Mouse (Mus musculus): ENCODE measurements at regions not wholly inside any gene's neighbourhood (a gene's known extent, or its start where the extent isn't known, plus 50 kb on each side); places are given as distances from the start of the nearest gene placed in this dataset.

DNA sequence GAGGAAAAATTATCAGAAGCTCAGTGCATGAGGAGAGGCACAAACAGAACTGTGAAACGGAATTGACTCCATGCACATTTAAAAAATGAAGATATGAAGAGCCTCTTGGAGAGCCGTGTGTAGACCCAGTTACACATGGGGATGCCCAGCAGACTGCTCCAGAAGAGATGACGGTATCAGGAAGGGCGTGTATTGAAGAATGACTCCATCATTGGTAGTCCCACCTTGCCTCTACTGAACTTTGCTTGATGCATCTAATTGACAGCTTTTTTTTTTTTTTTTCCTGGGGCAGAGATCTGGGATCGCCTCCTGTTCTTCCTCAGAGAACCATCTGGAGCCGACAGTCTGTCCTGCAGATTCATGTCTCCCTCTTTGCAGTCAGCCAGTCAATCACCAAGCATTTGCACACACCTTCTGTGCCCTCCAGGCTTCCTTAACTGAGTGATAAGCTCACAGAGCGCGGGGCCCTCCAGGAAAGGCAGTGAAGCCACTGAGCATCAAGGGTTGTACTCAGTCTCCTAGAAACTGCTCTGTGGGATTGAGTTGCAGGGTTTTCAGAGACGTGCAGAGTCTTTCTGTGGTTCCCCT lies 57.6 kb upstream of the D1Pas1 start:
- DNase-seq (ENCODE audit: low spot score in 2 of 2): no peak

DNA sequence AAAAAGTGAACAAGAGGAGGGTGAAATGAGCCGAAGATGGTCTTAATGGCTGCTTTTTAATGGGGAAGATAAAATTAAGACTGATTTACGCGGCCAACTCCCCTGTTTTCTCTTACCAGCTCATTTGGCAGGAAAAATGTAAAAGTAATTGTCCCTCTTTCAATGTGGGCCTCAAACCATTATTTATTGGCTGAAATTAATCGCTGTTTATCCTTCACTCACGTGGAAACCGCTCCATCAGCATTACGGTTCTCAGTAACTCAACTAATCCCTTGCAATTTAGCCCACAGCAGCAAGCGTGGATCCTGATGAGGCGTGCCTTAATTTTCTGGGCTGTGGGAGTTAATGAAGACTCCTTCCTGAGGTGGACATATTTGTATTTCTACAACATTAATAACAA lies 58.1 kb upstream of the D1Pas1 start:
- DNase-seq (ENCODE audit: low spot score in 2 of 2): no peak

DNA sequence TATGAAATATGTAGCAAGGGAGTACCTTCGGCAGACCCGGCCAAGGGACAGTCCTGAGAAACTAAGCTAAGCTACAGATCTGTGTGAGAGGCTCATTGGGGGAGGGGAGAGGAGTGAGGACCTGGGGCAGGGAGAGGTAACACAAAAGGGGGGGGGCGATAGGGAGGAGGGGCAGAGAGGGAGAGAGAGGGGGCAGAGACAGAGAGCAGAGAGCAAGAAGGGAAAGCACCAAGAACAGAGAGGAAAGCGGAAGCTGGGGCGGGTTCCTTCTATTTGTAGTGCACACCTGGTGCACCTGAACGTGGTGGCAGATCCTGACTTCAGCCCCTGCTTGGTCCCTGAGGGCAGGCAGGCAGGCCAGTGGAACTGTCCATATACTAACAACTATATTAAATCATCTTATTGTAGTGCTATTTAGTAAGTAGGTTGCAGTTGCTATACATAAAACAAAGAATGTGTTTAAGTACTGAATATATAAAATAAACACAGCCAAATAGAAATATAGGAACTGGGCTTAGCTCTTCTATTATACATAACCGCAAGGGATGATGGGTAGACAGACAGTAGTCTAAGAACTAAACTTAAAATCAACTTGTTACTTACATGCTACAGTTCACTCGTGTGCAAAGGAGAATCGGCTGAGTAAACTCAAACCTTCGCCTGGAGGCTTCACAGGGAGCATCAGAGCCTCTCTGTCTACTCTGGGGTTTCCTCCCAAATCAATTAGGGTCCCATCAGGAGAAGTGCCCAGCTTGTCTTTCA lies 59.6 kb upstream of the D1Pas1 start:
- DNase-seq (ENCODE audit: low spot score in 2 of 2): no peak

DNA sequence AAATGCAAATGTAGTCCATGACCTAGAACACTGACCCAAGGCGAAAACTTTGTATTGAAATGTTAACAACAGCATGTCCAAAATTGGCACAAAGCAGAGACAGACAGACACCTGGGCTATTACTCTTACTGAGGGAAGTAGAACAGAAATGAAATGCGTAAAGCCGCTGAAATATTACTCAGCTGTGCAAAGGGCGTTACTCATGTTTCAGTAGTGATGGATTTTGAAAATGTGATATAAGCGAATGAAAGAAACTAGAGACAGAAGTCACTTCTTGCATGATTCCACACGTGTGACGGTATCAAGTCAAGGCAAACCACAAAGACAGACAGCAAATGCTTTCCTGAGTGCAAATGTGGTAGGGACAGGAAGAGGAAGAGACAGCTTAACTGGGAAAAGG lies 61.3 kb upstream of the D1Pas1 start:
- DNase-seq (ENCODE audit: low spot score in 2 of 2): no peak

DNA sequence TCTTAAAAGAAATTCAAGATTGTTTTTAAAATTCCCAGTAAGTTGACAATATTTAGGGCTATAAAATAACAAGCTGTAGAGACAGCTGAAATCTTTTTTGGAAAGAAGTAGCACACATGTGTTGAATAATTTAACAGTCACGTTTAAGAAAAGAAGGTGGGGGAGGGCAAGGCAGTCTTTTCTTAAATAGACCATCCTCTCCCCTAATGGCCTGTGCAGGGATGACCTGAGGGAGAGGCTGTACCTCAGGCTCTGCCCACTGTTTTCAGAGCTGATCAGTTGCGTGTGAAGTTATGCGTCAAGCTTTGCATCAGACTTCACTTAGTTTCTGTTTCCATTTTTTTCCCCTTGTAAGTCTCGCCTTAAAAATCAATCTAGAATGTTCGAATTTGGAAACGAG lies 65.7 kb upstream of the D1Pas1 start:
- no peak for DNase-seq (ENCODE audit: low spot score in 2 of 2)

DNA sequence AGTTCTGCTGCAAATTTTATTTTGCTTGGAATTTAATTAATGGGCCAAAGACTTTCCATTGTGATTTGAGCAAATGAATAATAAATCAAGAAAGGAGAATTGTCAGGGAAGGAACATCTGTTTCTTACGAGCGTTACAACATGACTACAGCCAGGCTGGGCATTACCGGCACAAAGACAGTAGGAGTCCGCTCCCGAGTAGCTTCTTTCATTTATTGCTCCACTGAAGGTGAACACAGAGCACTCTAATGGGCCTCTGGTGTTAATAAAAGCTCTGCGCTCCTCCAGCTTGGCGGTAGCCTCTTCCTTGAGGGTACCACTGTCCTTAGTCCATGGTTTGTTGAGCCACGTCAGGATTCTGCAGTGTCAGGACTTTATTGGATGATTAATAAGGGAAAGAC lies 69.0 kb upstream of the D1Pas1 start:
- no peak for DNase-seq (ENCODE audit: low spot score in 2 of 2)

DNA sequence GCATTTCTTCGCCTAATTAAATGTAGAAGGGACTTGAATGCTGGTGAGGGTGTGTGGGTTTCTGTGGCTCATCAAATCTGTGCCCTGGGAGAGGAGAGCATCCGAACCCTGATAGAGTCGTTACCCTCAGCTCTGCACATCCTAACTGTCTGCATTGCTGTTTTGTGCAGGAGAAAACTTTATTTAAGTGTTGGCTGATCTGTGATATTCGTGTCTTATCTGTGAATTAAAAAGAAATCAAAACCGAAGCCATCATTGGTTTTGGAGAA lies 77.7 kb upstream of the D1Pas1 start:
- DNase-seq (ENCODE audit: low spot score in 2 of 2): no peak

DNA sequence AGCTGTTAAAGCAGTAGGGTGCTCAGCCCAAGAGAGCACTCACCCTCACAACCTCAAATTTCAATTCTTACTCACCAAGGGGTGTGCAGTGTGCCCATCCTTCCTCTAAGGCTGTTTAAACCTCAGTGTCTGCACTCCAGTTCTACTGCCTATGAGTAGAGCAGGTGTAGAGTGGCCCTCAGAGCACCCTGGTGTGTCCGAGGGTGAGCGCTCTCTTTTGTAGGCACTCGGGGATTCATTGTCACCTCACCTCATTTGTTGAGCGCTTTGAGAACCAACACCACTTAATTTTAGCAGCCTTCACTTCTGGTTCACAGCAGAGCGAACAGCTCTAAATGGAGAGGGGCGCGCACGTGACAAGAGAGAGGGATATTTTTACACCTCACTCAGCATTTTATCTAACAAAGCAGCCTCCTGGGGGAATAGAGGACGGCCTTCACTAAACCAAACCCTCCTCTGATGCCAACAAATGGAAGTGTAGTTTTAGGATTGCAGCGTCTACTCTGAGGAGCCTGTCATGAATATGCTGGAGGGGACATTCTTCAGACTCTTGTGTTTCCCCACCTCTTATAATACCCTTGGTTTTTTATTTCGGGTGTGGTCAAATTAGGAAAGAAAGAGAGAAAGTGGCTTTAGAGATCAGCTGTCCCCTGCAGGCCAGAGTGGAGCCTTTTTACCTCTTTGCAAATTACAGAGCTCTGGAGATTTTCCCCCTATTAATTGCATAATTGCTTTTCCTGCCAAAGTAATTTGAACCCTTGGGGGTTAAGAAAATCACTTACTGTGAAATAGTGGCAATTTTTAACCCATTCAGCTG lies 78.2 kb upstream of the D1Pas1 start:
- no peak for DNase-seq (ENCODE audit: low spot score in 2 of 2)

DNA sequence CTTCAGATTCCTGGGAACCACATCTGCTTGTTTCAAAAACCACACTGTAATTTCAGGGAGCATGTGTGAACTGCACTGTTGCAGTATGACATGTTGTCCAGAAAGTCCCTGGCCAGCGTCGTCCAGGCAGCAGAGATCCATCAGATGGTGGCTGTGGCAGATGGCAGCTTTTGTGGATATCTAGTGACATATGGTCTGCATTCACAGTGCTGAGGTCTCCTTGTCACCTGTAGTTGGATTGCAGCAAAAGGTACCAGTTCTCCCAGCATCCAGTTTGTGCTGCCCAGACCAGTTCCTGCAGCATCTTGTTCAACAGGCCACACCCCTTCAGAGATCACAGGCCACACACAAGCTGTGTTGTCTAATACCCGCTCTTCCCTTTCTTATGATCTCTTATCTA lies 80.1 kb upstream of the D1Pas1 start:
- DNase-seq (ENCODE audit: low spot score in 2 of 2): no peak

DNA sequence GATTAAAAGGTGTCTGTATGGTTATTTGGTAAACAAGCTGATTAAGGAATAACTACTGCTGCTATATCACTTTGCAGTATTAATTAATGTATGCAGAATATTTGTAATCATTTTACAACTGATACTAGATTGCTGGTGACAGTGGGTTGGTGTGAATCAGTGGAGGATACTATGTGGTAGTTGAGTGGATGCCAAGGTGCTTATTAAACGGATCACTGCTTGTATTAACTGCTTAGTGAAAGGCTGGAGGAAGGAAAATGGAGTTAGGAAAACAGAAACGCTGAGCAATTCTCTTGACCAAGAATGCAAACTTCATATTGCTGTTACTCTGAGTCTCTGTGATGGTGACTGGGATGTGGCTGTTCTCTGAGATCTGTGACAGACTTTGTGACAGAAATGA lies 86.8 kb upstream of the D1Pas1 start:
- DNase-seq (ENCODE audit: low spot score in 2 of 2): no peak

DNA sequence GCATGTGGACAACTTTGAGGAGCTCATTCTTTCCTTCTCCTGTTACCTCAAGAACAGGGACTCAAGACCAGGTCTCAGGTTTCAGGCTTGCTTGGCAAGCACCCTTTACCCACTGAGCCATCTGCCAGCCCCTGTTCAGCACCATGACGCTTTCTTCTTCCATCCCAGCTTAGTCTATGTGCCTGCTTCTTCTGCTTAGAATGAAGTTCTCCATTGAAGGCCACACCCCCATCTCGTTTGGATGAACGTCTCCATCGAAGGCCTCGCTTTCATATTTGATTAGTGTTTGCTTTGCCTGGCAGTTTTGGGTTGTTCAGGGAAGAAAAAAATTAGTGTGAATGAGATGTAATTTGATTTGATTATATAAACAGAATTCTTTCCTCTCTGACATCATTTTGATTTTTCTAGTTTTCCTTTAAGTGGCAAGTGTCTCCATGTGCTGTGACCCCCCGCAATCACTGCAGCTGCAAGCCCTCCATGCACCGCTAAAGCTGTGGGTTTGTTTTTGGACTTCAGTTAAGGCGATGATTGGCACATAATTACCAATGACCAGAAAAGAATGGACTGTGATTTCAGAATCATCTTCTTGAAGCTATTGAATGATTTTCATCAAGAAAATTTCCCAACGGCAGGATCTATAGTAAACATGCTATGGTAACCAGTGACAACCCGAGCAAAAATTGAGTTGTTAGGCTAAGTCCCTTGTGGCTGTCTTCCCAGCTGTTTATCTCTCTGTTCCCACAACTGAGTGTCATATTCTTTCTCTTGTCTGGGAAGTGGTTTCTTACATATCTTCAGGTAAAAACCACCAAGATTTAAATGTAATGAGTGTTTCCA lies 106.4 kb upstream of the D1Pas1 start:
- DNase-seq (ENCODE audit: low spot score in 2 of 2): no peak

DNA sequence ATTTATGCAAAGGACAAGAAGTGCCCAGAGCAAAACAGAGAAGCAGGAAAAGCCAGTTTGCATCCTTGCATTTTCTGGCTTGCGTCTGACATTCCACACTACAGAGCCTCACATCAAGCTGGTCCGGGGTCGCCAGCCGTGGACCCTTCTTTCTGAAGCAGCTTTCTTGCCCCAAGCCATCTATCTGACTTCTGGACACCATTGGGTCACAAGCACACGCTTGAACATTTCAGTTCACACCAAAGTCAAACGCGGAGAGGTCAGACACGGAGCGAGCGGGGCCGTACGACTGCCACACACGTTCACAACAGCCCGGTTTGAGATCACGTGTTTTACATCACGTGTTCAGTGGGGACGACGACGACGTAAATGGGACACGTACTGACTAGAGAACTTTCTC lies 108.9 kb upstream of the D1Pas1 start:
- DNase-seq (ENCODE audit: low spot score in 2 of 2): no peak

DNA sequence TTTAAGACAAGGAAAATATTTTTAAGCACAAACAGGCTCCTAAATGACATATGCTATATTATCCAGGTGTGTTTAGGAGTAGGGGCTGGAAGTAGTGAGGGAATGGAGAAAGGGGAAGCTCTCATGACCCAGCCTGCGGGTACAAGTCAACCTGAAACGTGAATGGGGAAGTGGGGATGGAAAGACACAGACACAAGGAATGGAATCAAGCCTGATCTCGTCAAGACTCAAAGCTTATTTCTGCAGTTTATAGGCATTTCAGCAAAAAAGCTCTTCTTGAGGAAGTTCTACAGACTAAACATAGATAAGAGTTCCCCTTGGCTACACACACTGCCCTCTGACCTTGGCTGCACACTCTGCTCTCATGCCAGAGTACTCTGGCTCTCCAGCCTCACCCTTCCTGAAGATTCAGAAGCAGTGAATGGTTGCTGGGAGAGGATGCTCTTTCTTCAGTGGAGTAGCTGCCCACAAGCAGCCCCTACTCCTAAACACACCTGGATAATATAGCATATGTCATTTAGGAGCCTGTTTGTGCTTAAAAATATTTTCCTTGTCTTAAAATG lies 106.4 kb upstream of the Rrp15 start:
- no peak for DNase-seq (ENCODE audit: low spot score in 2 of 2)

DNA sequence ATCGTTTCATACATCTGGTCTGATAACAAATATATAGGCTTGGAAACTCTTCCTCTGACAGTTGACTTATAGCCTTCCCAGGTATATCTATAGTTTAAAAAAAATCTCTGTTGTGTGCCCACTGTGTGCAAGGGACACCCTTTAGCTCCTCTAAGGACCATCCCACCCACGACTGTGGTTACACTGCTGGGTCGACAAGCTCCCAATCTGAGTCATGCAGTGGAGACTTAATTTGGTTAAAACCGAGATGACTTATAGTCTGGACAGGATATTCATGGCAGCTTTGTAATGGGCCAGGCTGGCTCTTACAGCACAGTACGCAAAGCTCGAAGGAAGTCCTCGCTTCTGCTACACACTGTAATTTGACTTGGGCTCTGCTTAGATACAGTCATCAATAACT lies 96.1 kb upstream of the Rrp15 start:
- no peak for DNase-seq (ENCODE audit: low spot score in 2 of 2)

DNA sequence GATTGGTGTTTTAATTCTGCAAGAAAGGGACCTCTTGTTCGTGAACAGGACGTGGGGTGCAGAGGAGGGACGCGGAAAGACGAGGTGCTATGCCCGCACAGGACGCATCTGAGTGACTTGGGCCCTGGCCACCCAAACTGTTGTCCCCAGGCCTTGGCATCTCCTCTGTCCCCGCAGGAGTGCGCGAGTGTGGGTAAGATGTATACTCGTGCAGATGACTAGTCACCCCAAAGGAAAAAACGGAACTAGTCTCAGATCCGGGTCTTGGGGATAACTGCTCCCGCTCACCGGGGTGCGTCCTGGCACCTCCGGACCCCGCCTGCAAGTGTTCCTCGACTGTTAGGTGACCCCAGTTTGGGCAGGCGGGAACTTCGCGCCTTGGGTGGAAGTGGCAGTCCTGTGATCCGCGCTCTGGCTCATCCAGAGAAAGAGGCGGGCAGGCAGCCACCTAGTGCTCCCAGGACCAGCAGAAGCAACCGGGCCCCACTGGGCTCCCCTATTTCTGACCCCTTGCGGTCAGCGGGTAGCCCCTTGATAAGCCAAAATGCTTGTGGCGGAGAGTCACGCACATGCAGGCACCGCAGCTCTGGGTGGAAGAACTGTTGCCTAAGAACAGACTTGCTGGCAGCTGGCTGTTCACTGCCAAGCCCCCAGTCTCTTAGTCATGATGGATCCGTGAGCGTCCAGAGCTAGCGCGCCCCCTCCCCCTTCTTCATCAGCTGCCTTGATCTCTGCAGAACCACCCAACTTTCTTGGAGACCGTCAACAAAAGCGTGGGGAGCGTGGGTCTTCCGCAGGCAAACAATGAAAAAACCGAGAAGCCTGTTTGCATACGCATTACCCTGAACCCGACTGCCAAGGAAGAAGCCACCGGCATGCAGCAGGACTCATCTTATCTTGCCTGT lies 85.0 kb upstream of the Rrp15 start:
- peak in 1 of 2 experiments; percentile 4 for DNase-seq (ENCODE audit: low spot score in 2 of 2)

DNA sequence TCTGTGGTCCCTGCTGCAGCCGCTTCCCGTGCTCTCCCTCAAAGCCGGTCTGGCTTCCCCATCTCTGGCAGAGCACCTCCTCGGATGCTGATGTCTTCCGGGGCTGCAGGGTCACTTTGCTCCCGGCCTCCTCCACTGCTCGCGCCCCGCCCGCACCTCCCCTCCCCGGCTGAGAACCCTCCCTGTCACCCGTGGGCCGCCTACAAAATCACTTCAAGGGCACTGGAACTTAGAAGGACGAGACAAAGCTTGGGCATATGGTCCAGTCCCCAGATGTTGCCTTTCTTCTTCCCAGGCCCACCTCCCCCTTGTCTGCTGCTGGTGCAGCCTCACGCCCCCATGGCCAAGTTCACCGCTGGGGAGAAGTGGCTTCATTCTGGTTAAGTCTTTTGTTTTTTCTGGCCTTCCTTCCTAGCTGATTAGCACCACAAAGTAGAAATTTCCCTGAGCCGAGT lies 84.3 kb upstream of the Rrp15 start:
- DNase-seq (ENCODE audit: low spot score in 2 of 2): no peak

DNA sequence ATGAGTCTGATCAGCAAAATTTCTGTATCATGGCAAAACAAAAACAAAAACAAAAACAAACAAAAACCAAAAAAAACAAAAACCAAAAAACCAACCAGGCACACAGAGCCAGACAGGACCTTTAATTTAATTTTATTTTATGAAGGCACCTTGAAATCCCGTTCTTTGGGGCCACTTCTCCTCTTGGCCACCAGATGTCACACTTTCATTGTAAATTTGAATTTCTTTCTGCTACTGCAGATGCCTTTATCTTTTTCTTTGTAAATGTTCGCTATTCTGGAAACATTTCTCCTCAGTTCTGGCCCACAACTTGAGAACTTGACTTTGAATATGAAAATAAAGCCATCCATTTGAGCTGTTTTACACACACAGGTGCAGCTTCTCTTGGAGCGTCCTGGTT lies 78.6 kb upstream of the Rrp15 start:
- DNase-seq (ENCODE audit: low spot score in 2 of 2): peak in 1 of 2 experiments; percentile 49

DNA sequence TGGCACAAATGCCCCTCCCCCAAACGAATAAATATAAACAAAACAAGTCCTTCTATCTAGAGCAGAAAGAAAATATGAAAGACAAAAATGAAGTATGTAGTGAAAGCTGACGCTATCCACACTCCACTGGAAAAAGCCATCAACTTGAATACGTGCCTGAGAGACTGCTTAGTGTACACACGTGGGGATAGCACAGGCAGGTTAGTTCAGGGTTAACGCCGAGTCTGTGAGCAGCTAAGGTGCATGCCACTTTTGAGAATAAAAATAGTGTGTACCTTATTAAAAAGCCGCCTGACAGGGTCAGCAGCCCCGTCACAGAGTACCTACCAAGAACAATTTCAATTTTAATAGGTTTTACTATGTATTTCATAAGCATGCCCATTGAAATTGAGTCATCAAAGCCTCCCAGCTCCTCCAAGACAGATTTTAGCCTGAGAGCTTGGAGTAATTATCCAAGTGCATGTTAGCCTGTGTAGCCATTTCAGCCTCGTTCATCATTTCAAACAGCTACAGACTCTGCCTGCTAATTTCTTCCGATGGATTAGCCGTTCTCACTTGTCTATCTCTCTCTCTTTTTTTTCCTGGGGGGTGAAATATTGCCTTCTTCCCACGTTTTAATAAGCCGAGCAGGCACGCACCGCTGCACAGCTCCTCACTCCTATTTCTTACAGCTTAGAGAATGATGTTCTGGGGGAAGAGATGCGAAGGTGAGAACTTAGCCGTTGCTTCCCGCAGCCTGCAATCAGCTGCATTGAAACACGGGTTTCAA lies 59.2 kb upstream of the Rrp15 start:
- DNase-seq (ENCODE audit: low spot score in 2 of 2): no peak

DNA sequence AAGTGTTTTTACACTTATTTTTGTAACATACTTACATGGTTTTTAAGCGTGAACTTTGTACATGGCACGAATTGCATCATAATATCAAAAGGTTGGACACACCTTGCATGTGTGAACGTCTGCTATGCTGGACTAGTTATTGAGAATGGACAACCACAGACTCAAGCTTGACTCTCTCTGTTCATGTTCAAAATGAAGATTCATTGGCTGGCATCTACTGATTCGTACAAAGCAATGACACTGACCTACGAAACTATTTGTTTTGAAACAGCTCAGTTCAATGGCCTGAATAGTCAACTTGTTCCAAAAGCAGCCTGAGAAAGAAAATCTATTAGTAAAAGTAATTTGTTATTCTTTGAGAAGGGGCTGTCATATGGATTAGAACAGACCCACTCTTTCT lies 55.3 kb upstream of the Rrp15 start:
- DNase-seq (ENCODE audit: low spot score in 2 of 2): no peak

Measured in left cerebral cortex, adult 9 months (tissue).